Mouse (Mus musculus) left cerebral cortex, postnatal 14 days (tissue): ENCODE measurements around the gene Maged2. TPM values are rescaled to one million over a fixed set of nuclear protein-coding genes. Genes with fewer than 3 reads are reported as not detected.
"Not testable (repeated sequence)": the region's sequence is repeated elsewhere in the genome, so short reads cannot be mapped to it uniquely, and the experiment has no call there.

Source experiments
- DNase-seq, 2 experiments: peaks; one replicate each; pipeline ENCODE4 v3.0.0; 2021 to 2022; ENCODE audit warnings: low spot score in 2 of 2, mixed read lengths in 1 of 2
- intact Hi-C: fragments of 180-260 bp; cut with DNase I; formaldehyde crosslinking; loops from one replicate; pipeline ENCODE4 v1.15.1; 2025
- long read RNA-seq, 2 experiments: library from polyadenylated mRNA; stranded (forward); transcript quantifications; one replicate each; pipeline ENCODE4 v2.0.0; 2021
- total RNA-seq, 2 experiments: library from RNA; stranded (reverse); gene quantifications; 2 replicates each; pipeline ENCODE4 v1.2.3; 2021

Maged2 gene
- total RNA-seq, result 10 to 100 TPM; 52.2 to 54.6 TPM
- long read RNA-seq, experiment 1, transcript Maged2-203 (13 exons, 2,183 nt), result major isoform, 19 of 84 reads
- long read RNA-seq, experiment 1, transcript Maged2-204 (13 exons, 2,107 nt), result minor isoform, 17 of 84 reads
- long read RNA-seq, experiment 1, partial matches to known transcripts, result 32 of 84 reads
- long read RNA-seq, experiment 1, other reads (novel, unspliced or antisense), result 15 of 84 reads
- long read RNA-seq, experiment 2, transcript Maged2-204 (13 exons, 2,107 nt), result major isoform, 25 of 89 reads
- long read RNA-seq, experiment 2, transcript Maged2-203 (13 exons, 2,183 nt), result minor isoform, 24 of 89 reads
- long read RNA-seq, experiment 2, partial matches to known transcripts, result 32 of 89 reads
- long read RNA-seq, experiment 2, other reads (novel, unspliced or antisense), result 8 of 89 reads

GRCm38 (mm10) chrX:150814139-150814469 is at the start of gene Maged2:
TSS of gene Maged2 (minus strand) at chrX:150814345.
- intact Hi-C loops, result no loop called here
- DNase-seq, result no peak

- intact Hi-C loops, result no loop called here
- DNase-seq, result no peak
These were observed 34.1 kb upstream of the Maged2 start for GRCm38 (mm10) chrX:150848230-150848629.

GRCm38 (mm10) chrX:150845480-150846205 is 31.5 kb upstream of the Maged2 start:
- intact Hi-C loops, result not testable (repeated sequence)

GRCm38 (mm10) chrX:150843257-150843656 is 29.1 kb upstream of the Maged2 start:
- DNase-seq, intact Hi-C loops: not testable (repeated sequence)

More at GRCm38 (mm10) chrX:150845480-150846205, 31.5 kb upstream of the Maged2 start:
- not testable (repeated sequence) for DNase-seq

GRCm38 (mm10) chrX:150830297-150830696 is 16.2 kb upstream of the Maged2 start:
- DNase-seq, result no peak
- intact Hi-C loops, result no loop called here

GRCm38 (mm10) chrX:150817278-150817677 is 3.1 kb upstream of the Maged2 start:
- intact Hi-C loops, result no loop called here
- DNase-seq, result no peak

GRCm38 (mm10) chrX:150815601-150816000 is 1.5 kb upstream of the Maged2 start:
- no peak for DNase-seq
- intact Hi-C loops, result no loop called here

GRCm38 (mm10) chrX:150813464-150814138 is 544 bp downstream of the Maged2 start:
- peak; percentile 10 to 21 for DNase-seq
- intact Hi-C loops, result no loop called here

GRCm38 (mm10) chrX:150812787-150813298 is 1.3 kb downstream of the Maged2 start:
- intact Hi-C loops, result no loop called here
- peak; percentile 88 for DNase-seq

GRCm38 (mm10) chrX:150800987-150801386 is 13.2 kb downstream of the Maged2 start:
- DNase-seq, intact Hi-C loops: not testable (repeated sequence)

GRCm38 (mm10) chrX:150798493-150799177 is 15.5 kb downstream of the Maged2 start:
- DNase-seq, intact Hi-C loops: not testable (repeated sequence)

Other genes starting within 250 kb of the Maged2 start
- gene Pfkfb1, start 226.1 kb downstream of the Maged2 start, total RNA-seq, result 1 to 10 TPM; 1.8 to 2.1 TPM
- 10 to 100 TPM; 13.7 to 16.2 TPM for gene Apex2, start 224.5 kb downstream of the Maged2 start, total RNA-seq
- 100 to 1,000 TPM; 140 to 147 TPM for gene Tro, start 156.8 kb downstream of the Maged2 start, total RNA-seq
- 100 to 1,000 TPM; 206 to 207 TPM for gene Gnl3l, start 203.0 kb upstream of the Maged2 start, total RNA-seq
- 10 to 100 TPM; 21.6 to 23.0 TPM for gene Fgd1, start 231.8 kb upstream of the Maged2 start, total RNA-seq